Mouse (Mus musculus) brain, embryonic 18.5 days (tissue): ENCODE data around the gene Ccr8.

Experiments
- DNase-seq: peaks from one replicate; pipeline ENCODE4 v3.0.0-alpha.2; 2012; ENCODE audit warnings: low read depth, low spot score

Gene Ccr8

DNA sequence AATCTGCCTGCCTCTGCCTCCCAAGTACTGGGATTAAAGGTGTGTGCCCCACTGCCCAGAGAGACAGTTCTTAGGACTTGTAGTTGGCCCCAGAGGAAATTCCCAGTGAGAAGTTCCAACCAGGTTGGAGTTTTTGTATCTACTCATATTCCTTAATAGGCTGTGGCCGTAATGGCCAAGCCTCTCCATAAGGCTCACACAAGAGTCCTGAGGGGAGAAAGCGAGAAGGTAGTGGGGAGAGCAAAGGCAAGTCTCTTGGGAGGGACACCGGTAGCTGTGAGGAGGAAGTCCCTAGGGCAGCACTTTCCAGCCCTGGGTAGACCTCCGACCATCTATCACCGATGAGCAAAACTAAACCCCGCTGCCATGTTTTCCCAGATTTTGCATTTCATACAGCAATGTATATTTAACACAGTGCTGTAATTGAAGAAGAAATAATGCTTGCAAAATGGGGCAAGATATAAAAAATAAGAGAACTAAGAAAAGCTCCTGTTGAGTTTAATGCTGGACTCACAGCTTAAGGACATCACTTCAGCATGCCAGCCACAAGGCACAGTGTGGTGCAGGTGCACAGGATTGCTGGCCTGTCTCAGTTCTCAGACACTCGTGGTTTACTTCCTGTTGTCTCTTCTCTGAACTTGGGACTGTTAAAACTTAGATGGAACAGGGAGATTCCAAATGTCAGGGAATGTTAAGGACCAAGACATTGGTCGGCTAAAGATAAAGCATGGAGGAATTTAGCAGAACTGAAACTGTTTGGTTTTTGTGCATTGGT, 41.3 kb downstream of the Ccr8 start:
- DNase-seq = no peak

DNA sequence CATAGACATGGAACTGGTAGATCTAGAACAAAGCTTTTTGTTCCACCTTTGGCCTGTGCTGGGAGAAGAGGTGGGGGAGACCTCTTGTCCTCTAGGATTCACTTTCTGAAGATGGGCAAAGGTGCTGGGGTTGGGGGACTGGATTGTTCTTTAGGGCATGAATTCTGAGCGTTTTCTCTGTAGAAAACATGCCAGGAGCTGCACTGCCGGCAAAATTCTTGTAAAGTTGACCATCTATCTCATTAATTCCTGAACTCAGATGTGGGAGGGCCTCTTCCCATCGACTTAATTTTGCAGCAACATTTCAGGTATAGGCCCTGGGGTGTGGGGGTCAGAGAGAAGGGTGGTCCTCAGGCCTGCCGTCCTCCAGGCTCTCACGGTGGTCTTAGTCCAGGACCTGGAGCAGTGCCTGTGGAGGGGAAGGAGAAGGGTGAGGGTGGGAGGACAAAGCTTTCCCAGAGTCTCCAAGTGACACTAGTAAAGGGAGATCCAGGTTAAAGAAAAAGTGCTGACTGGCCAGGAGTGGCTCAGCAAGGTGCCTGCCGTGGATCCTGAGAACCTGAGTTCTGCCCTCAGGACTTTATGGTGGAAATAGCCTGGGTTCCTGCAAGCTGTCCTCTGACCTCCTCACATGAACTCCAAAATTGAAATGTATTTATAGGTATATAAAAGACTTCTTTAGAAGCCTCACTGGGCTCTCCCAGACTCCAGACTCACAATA, 42.0 kb downstream of the Ccr8 start:
- no peak for DNase-seq

DNA sequence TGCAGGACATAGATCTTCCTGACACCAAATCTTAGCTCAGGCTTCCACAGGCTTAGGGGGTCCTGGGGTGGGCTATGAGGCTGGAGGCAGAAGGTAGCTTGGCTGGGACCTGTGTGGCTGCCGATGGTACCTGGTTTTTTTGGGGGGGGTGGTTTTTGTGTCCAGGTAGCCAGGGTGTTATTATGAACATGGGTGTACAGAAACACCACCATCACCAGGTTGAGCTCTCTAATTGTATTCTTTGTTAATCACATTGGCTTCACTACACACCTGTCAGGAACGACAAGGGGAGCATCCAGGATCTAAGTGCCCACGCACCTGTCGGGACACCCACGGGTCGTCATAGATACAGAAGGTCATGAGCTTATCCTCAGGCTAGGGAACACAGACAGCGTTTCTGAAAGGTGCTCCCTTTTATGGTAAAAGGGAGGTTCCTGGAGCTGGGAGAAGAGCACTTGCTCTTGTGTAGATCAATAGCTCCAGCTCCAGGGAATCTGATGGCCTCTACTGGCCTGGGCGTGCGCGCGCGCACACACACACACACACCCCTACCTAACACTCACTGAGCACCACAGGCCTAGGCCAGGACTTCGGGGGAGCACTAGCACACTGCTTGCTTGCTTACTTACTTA, 42.7 kb downstream of the Ccr8 start:
- no peak for DNase-seq

DNA sequence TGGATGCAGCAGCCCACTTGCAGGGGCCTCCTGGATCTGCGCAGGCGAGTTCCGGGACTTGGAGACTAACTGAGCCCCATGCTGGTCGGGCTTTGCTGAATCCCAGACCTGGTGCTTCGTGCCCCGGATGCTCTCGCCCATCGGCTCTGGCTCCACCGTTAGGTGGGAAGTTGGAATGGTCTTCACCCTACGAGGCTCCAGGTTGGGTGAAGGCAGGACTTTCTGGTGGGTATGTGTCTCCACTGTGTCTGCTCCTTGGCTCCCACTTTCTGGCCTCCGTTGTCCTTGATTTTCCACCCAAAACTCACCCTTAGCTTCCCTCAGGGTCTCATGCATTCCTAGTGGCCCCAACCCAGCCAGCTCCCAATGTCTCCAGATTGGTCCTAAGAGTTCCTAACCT, 43.5 kb downstream of the Ccr8 start:
- no peak for DNase-seq

DNA sequence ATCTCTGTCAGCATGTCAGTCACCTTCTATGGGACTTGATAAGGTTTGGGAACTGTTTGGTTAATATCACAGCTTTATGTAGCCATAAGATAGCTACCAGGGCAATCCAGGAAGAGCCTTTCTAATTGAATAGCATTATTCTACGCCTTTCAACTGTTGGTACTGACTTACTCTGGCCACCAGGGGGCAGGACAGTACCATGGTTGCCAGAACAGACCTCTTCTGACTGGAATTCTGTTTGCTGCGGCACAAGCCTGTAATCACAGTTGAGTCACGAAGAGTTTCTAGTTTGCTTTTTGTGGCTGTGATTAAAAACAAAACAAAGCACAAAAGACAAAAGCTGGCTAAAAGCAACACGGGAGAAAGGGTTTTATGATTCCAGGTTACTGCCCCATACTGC, 48.7 kb downstream of the Ccr8 start:
- DNase-seq = peak; percentile 56

DNA sequence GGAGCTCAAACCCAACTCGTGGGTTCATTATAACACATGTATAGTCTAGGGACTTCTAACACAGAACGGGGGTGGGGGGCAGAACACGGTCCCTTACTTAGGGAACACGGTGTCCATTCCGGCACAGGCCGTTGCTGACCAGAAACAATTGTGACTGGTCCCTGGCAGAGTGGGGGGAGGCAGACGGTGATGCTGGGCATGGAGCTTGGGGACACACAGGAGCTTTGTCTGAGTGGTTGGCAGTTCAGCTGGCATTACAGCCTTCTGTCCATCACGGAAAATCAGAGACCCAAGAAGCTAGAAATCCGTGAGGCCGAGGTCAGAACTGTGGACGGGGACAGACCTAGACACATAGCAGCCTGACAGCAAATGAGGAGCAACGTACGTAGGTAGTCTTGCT, 52.6 kb downstream of the Ccr8 start:
- no peak for DNase-seq
